Mouse (Mus musculus) thymus, adult 2 months (tissue): ENCODE data around the gene Wasl. TPM values are rescaled to one million over a fixed set of nuclear protein-coding genes. Genes with fewer than 3 reads are reported as not detected.

Experiments
- DNase-seq: peaks from one replicate; pipeline ENCODE4 v3.0.0; 2021
- H3K27ac ChIP-seq: fragments of 200-500 bp; 2 replicates; pipeline ENCODE4 v1.5.1; 2012; ENCODE audit warnings: low read length, control low read depth; ENCODE audit not compliant: control insufficient read depth, insufficient read depth
- H3K27me3 ChIP-seq: fragments of 200-500 bp; 2 replicates; pipeline ENCODE4 v1.6.1; 2012; ENCODE audit warnings: mild to moderate bottlenecking, low read length, moderate library complexity, mixed read lengths; ENCODE audit not compliant: control insufficient read depth, insufficient read depth
- H3K36me3 ChIP-seq: fragments of 200-500 bp; 2 replicates; pipeline ENCODE4 v1.6.1; 2012; ENCODE audit warnings: mild to moderate bottlenecking, low read length, moderate library complexity; ENCODE audit not compliant: control insufficient read depth, insufficient read depth
- H3K4me1 ChIP-seq: fragments of 200-500 bp; replicated peaks from 2 replicates; pipeline ENCODE4 v1.6.1; 2012; ENCODE audit warnings: low read length; ENCODE audit not compliant: control insufficient read depth, insufficient read depth
- H3K4me3 ChIP-seq: fragments of 200-500 bp; 2 replicates; pipeline ENCODE4 v1.5.1; 2012; ENCODE audit warnings: mild to moderate bottlenecking, low read length, control low read depth, moderate library complexity; ENCODE audit not compliant: control insufficient read depth, insufficient read depth
- CTCF ChIP-seq: fragments of 200-500 bp; IDR thresholded peaks from 2 replicates; pipeline ENCODE4 v1.5.1; 2012; ENCODE audit warnings: mild to moderate bottlenecking, control low read depth, low read length, moderate library complexity, borderline replicate concordance; ENCODE audit not compliant: control insufficient read depth, poor library complexity, insufficient read depth; ENCODE audit errors: extremely low read depth
- POLR2A ChIP-seq: fragments of 200-500 bp; IDR thresholded peaks from 2 replicates; pipeline ENCODE4 v1.6.1; 2012; ENCODE audit warnings: mild to moderate bottlenecking, low read length, control low read depth, moderate library complexity; ENCODE audit not compliant: control insufficient read depth, poor library complexity, insufficient read depth; ENCODE audit errors: extremely low read depth
- WGBS: fragments of 180-500 bp; shearing (Covaris S2); methylation state at CpG from one replicate; pipeline ENCODE4 v1.1.7; 2018; 5-methylcytosine and 5-hydroxymethylcytosine counted together
- polyA plus RNA-seq: library from polyadenylated mRNA; depleted of rRNA; stranded (reverse); fragments of >200 nt; gene quantifications from 2 replicates; pipeline ENCODE4 v1.2.3, GENCODE M21; 2012

The Wasl gene
- polyA plus RNA-seq, 1 experiment: 46.3 TPM

DNA sequence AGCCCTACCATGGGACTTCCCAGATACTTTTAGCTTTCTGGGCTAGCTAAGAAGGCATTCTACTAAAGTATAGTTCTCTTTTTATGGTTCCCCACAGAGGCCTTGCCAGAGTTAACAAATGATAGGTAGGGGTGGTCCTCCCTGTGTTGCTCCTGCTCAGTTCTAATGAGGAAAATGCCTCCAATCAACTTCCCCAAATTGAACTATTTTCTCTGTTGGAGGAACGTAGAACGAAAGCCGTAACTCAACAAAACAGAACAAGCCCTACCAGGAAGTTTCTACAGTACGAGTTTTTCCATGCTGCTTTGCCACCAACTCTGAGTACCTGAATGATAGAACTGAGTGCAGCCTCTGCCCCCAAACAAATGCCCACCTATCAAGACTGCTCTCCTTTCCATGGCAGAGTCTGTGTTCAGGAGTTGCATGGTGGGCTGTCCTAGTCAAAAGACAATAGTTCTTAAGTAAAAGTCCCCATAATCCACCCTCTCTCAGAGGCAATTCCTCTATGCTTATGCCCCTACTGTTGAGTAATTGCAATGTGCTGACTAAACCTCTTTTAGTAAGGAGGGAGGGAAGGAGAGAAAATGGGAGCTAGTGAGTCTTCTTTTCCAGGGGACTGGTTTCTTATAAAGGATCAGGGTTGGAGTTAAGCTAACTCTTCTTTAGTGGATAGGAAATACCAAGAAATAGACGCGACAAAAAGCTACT, 19.3 kb downstream of the Wasl start:
- no peak for DNase-seq
- Histone ChIP-seq H3K4me3 (no peak overlapping the region), H3K27me3 (no peaks in the 10 kb centered on the region), H3K36me3 (no peaks in the 10 kb centered on the region), H3K4me1 (no peaks in the 10 kb centered on the region; the same call in 1 of the 2 replicates), H3K27ac (no peak overlapping the region)
- WGBS: 81% methylated on average over 6 of the region's 6 CpGs
- TF ChIP-seq POLR2A (no peak), CTCF (no peak)

DNA sequence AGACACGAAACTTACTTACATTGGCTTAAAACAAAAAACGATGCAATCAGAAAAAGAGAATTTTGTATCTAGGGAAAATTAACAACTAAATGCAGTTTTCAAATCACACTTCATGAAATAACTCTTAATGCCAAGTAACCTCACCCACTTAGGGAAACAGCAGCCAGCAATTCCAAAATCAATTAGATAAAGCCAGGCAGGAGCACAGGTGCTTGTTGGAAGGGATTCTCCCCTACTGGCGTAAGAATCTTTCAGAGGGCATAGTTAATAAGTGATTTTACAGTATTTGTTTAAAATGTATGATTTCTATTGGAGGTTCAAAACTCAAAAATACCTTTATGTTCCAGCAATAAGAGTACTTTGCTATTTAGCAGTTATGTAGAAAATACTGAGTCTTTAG, 21.8 kb downstream of the Wasl start:
- H3K4me1 ChIP-seq: no peaks in the 10 kb centered on the region; the same call in 1 of the 2 replicates
- DNase-seq: no peak
- TF ChIP-seq POLR2A (no peak), CTCF (no peak)
- no peak overlapping the region for H3K4me3 ChIP-seq
- H3K36me3 ChIP-seq: no peaks in the 10 kb centered on the region
- WGBS: 97% methylated on average over 3 of the region's 3 CpGs
- no peak overlapping the region for H3K27ac ChIP-seq
- no peaks in the 10 kb centered on the region for H3K27me3 ChIP-seq

DNA sequence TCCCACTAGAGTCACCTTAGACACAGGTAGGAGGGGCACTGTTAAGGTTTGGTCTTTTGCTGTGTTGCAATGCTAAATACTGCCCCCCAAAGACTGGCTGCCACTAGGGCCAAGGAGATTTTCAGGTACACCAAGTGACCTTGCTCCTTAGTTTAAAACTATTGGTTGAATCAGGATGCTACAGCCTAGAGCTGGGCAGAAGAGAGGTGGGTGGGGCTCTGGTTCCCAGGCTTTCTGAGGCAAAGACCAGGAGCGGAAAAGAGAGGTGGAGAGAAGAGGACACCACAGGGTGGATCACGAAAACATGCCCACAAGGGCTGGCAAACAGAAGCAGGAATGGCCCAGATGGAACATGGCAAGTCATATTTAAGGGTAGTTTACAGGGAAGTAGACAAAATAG, 22.6 kb downstream of the Wasl start:
- Histone ChIP-seq H3K4me3 (no peak overlapping the region), H3K27me3 (no peaks in the 10 kb centered on the region), H3K4me1 (no peaks in the 10 kb centered on the region; the same call in 1 of the 2 replicates), H3K36me3 (peaks cover 3% of the 10 kb centered on the region; the same call in 1 of the 2 replicates), H3K27ac (no peak overlapping the region)
- TF ChIP-seq CTCF (no peak), POLR2A (no peak)
- DNase-seq: no peak
- 100% methylated on average over 2 of the region's 2 CpGs for WGBS

DNA sequence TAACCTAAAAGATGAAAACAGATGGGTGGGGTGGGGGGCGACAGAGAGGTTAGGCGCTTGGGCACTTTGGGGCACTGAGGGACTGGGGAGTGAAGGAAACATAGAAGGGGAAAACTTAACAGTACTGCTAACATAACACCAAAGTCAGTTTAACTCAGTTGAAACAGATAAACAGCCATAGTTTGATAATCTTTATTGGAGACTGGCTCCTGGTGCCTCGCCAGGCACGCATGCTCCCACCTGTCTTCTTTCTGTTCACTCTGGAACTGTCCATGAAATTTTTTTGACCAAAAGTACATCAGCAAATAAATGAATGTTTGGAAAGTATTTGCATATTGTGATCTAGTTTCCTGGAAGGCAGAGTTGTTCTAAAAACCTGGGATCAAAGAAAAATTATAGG, 23.5 kb downstream of the Wasl start:
- no peak overlapping the region for H3K27ac ChIP-seq
- peaks cover 3% of the 10 kb centered on the region; the same call in 1 of the 2 replicates for H3K36me3 ChIP-seq
- no peak overlapping the region for H3K4me3 ChIP-seq
- H3K27me3 ChIP-seq: no peaks in the 10 kb centered on the region
- no peak for DNase-seq
- WGBS: 95% methylated on average over 4 of the region's 4 CpGs
- H3K4me1 ChIP-seq: no peaks in the 10 kb centered on the region; the same call in 1 of the 2 replicates
- TF ChIP-seq CTCF: no peak
- no peak for TF ChIP-seq POLR2A

DNA sequence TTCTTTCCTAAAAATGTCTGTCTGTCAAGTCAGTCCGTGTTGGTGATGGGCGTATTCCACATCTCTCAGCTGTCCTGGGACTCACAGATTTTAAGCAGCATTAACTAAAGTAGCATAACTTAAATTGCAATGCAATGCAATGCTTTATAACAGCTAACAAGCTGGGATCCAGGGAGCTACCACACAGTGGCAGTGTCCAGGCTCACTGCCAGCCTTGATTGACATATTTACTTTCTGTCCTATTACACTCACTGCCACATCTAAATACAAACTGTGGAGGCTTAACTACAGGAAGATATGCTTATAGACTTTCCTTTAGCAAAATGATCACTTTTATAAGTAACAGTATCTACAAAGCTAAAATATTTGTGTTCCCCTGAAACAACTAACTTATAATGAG, 29.0 kb downstream of the Wasl start:
- DNase-seq: no peak
- TF ChIP-seq CTCF: no peak
- TF ChIP-seq POLR2A: no peak
- H3K4me1 ChIP-seq: no peaks in the 10 kb centered on the region; the same call in 1 of the 2 replicates
- 95% methylated on average over 2 of the region's 2 CpGs for WGBS
- H3K27ac ChIP-seq: no peak overlapping the region
- no peak overlapping the region for H3K4me3 ChIP-seq
- H3K36me3 ChIP-seq: peaks cover 16% of the 10 kb centered on the region
- no peaks in the 10 kb centered on the region for H3K27me3 ChIP-seq

DNA sequence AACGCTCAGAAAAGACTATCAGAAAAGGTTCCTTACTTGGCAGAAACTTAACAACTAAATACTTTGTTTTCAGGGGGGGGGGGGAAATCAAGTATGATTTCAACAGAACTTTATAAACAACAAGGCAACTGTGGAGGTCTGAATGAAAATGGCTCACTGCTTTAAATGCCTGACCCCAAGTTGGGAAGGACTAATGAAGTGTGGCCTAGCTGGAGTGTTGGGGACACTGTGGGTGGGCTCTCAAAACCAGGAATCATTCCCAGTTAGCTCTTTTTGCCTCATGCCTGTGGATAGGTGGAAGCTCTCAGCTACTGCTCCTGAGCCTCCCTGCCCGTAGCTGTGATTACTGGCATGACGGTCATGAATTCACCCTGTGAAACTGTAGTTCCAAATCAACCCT, 30.7 kb downstream of the Wasl start:
- DNase-seq: no peak
- Histone ChIP-seq H3K36me3 (peaks cover 16% of the 10 kb centered on the region), H3K27me3 (no peaks in the 10 kb centered on the region), H3K4me1 (no peaks in the 10 kb centered on the region; the same call in 1 of the 2 replicates), H3K27ac (no peak overlapping the region), H3K4me3 (no peak overlapping the region)
- WGBS: 96% methylated on average over 3 of the region's 3 CpGs
- TF ChIP-seq CTCF: no peak

DNA sequence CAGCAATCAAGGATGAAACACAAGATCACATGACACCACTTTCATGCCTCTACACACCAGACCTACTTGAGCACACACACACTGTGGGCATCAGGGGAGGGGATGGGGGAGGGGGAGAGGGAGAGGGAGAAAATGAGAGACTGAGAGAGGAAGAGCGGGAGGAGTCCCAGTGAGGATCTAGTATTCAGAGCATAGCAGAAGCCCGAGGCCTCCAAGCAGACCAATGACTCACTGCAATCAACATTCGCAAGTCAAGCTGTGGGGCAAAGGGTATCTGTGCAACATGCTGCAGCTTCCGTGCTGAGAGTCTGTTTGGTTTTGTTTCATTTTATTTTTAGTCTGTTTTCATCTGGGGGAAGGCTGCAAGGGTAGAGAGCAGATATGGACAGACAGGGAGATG, 32.7 kb downstream of the Wasl start:
- TF ChIP-seq POLR2A: no peak
- no peak for TF ChIP-seq CTCF
- H3K4me3 ChIP-seq: no peak overlapping the region
- H3K36me3 ChIP-seq: peaks cover 13% of the 10 kb centered on the region
- no peak overlapping the region for H3K27ac ChIP-seq
- no peaks in the 10 kb centered on the region for H3K27me3 ChIP-seq
- H3K4me1 ChIP-seq: no peaks in the 10 kb centered on the region
- 94% methylated on average over 4 of the region's 4 CpGs for WGBS
- no peak for DNase-seq
